Mouse (Mus musculus): ENCODE data around the gene Synm.

DNA sequence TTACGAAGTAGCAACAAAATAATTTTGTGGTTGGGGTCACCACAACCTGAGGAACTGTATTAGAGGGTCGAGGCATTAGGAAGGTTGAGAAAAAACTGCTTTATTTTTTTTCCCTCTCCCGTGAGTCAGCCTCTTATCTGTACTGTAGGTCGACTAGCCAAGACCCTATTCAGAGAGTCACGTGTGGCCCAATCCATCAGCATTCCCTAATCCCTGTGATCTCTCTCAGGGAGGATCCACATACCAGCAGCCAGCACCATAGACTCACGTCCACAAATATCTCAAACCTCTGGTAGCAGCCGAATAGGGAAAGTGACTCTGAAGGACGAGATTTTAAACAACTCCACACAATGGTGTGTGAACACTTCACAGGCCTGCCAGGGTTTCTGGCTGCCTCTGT is 37.5 kb upstream of the Synm start:
- TF ChIP-seq POLR2A (IDR thresholded peaks at IDR 0.05; ENCODE audit: control insufficient read depth, extremely low read depth, insufficient read depth, low read length, poor library complexity) (no peak), CTCF (IDR thresholded peaks at IDR 0.05; ENCODE audit: borderline replicate concordance, control insufficient read depth, extremely low read depth, insufficient read depth, low read length, poor library complexity) (no peak)
